Mouse (Mus musculus) neural tube, embryonic 12.5 days (tissue): ENCODE results near the gene Atox1. TPM values are rescaled to one million over a fixed set of nuclear protein-coding genes. Genes with fewer than 3 reads are reported as not detected.

Experiments used
- ATAC-seq: fragments of 200-750 bp; cut with Nextera tagmentation; 2 replicates; pipeline ENCODE4 v1.8.0; 2017; ENCODE audit warnings: low read depth, mild to moderate bottlenecking, moderate TSS enrichment, moderate library complexity; ENCODE audit not compliant: low FRiP score
- H3K27ac ChIP-seq: fragments of 300-500 bp; sonication (generic); 2 replicates; pipeline ENCODE4 v1.5.1; 2016
- H3K27me3 ChIP-seq: fragments of 300-500 bp; sonication (generic); replicated peaks from 2 replicates; pipeline ENCODE4 v1.6.1; 2016; ENCODE audit warnings: mild to moderate bottlenecking
- H3K36me3 ChIP-seq: fragments of 300-500 bp; sonication (generic); 2 replicates; pipeline ENCODE4 v1.6.1; 2016; ENCODE audit warnings: mild to moderate bottlenecking
- H3K4me1 ChIP-seq: fragments of 300-500 bp; sonication (generic); 2 replicates; pipeline ENCODE4 v1.6.1; 2016
- H3K4me2 ChIP-seq: fragments of 300-500 bp; sonication (generic); replicated peaks from 2 replicates; pipeline ENCODE4 v1.6.1; 2016; ENCODE audit warnings: mild to moderate bottlenecking
- H3K4me3 ChIP-seq: fragments of 300-500 bp; sonication (generic); 2 replicates; pipeline ENCODE4 v1.5.1; 2016
- H3K9ac ChIP-seq: fragments of 300-500 bp; sonication (generic); 2 replicates; pipeline ENCODE4 v1.6.1; 2016; ENCODE audit warnings: mild to moderate bottlenecking
- H3K9me3 ChIP-seq: fragments of 300-500 bp; sonication (generic); 2 replicates; pipeline ENCODE4 v1.6.1; 2016; ENCODE audit warnings: mild to moderate bottlenecking
- WGBS: fragments of 180-500 bp; shearing (Covaris S2); methylation state at CpG from one replicate; pipeline ENCODE4 v1.1.7; 2016; 5-methylcytosine and 5-hydroxymethylcytosine counted together
- polyA plus RNA-seq: library from polyadenylated mRNA; unstranded; fragments of >200 nt; fragmentation: Nextera tagmentation; extraction: Ambion mirVana; gene quantifications from 2 replicates; pipeline ENCODE4 v1.2.1, GENCODE M21; 2016

Gene Atox1
- polyA plus RNA-seq, 1 experiment from 2014 or later: 275 TPM

- no peak overlapping the region for H3K4me2 ChIP-seq
- no peak overlapping the region for H3K4me3 ChIP-seq
- H3K9me3 ChIP-seq: no peaks in the 10 kb centered on the region
- no peak overlapping the region for H3K9ac ChIP-seq
- no peaks in the 10 kb centered on the region for H3K27me3 ChIP-seq
- no peaks in the 10 kb centered on the region for H3K4me1 ChIP-seq
- H3K27ac ChIP-seq: no peak overlapping the region
- WGBS: 5% methylated on average over 1 of the region's 1 CpGs
- 0 out of 2 replicates have a peak, but pooled peaks have one; percentile 25 for ATAC-seq
- peaks cover 18% of the 10 kb centered on the region; the same call in 1 of the 2 replicates for H3K36me3 ChIP-seq
These were observed 16.3 kb downstream of the Atox1 start for GRCm38 (mm10) chr11:55444772-55445171.

GRCm38 (mm10) chr11:55439718-55440117 is 21.3 kb downstream of the Atox1 start:
- 57% methylated on average over 5 of the region's 5 CpGs for WGBS
- H3K4me1 ChIP-seq: no peaks in the 10 kb centered on the region
- ATAC-seq: no peak

GRCm38 (mm10) chr11:55438031-55438430 is 23.0 kb downstream of the Atox1 start:
- Histone ChIP-seq H3K4me1 (no peaks in the 10 kb centered on the region), H3K27ac (no peak overlapping the region), H3K4me3 (no peak overlapping the region), H3K9me3 (no peaks in the 10 kb centered on the region), H3K9ac (no peak overlapping the region), H3K36me3 (no peaks in the 10 kb centered on the region), H3K4me2 (no peak overlapping the region), H3K27me3 (no peaks in the 10 kb centered on the region)
- no peak for ATAC-seq
- WGBS: 37% methylated on average over 4 of the region's 4 CpGs

More at GRCm38 (mm10) chr11:55439718-55440117, 21.3 kb downstream of the Atox1 start:
- H3K4me2 ChIP-seq: no peak overlapping the region
- no peak overlapping the region for H3K9ac ChIP-seq
- no peak overlapping the region for H3K4me3 ChIP-seq
- H3K36me3 ChIP-seq: no peaks in the 10 kb centered on the region
- H3K27ac ChIP-seq: no peak overlapping the region
- H3K9me3 ChIP-seq: no peaks in the 10 kb centered on the region
- H3K27me3 ChIP-seq: no peaks in the 10 kb centered on the region

GRCm38 (mm10) chr11:55436089-55436488 is 24.9 kb downstream of the Atox1 start:
- 87% methylated on average over 6 of the region's 6 CpGs for WGBS
- Histone ChIP-seq H3K27me3 (no peaks in the 10 kb centered on the region), H3K4me3 (no peak overlapping the region), H3K4me2 (no peak overlapping the region), H3K9ac (no peak overlapping the region), H3K36me3 (no peaks in the 10 kb centered on the region), H3K9me3 (no peaks in the 10 kb centered on the region), H3K27ac (no peak overlapping the region), H3K4me1 (no peaks in the 10 kb centered on the region)
- ATAC-seq: no peak

- peaks cover 7% of the 10 kb centered on the region for H3K4me1 ChIP-seq
- H3K27me3 ChIP-seq: no peaks in the 10 kb centered on the region
- 77% methylated on average over 3 of the region's 3 CpGs for WGBS
- H3K9me3 ChIP-seq: no peaks in the 10 kb centered on the region
- no peak overlapping the region for H3K4me2 ChIP-seq
- no peak overlapping the region for H3K27ac ChIP-seq
- H3K4me3 ChIP-seq: no peak overlapping the region
- H3K9ac ChIP-seq: no peak overlapping the region
- ATAC-seq: no peak
- no peaks in the 10 kb centered on the region for H3K36me3 ChIP-seq
These were observed 28.1 kb downstream of the Atox1 start for GRCm38 (mm10) chr11:55432981-55433380.

- Histone ChIP-seq H3K4me3 (no peak overlapping the region), H3K9ac (no peak overlapping the region), H3K36me3 (no peaks in the 10 kb centered on the region), H3K27ac (no peak overlapping the region), H3K4me1 (peaks cover 13% of the 10 kb centered on the region), H3K4me2 (no peak overlapping the region), H3K27me3 (no peaks in the 10 kb centered on the region), H3K9me3 (no peaks in the 10 kb centered on the region)
- WGBS: 90% methylated on average over 2 of the region's 2 CpGs
- no peak for ATAC-seq
These were observed 31.1 kb downstream of the Atox1 start for GRCm38 (mm10) chr11:55429973-55430372.

GRCm38 (mm10) chr11:55428186-55429012 is 32.6 kb downstream of the Atox1 start:
- 41% methylated on average over 16 of the region's 16 CpGs for WGBS
- no peak overlapping the region for H3K9ac ChIP-seq

GRCm38 (mm10) chr11:55424746-55425360 is 36.2 kb downstream of the Atox1 start:
- Histone ChIP-seq H3K4me2 (no peak overlapping the region), H3K36me3 (no peaks in the 10 kb centered on the region), H3K27me3 (no peaks in the 10 kb centered on the region), H3K9me3 (no peaks in the 10 kb centered on the region), H3K27ac (no peak overlapping the region), H3K9ac (no peak overlapping the region), H3K4me3 (no peak overlapping the region), H3K4me1 (peaks cover 39% of the 10 kb centered on the region)
- no peak for ATAC-seq
- WGBS: 81% methylated on average over 8 of the region's 8 CpGs

More at GRCm38 (mm10) chr11:55428186-55429012, 32.6 kb downstream of the Atox1 start:
- H3K27ac ChIP-seq: 0 out of 2 replicates have a peak overlapping the region, but pooled peaks have one; percentile 57
- H3K27me3 ChIP-seq: no peaks in the 10 kb centered on the region
- peaks cover 27% of the 10 kb centered on the region for H3K4me1 ChIP-seq
- H3K4me3 ChIP-seq: no peak overlapping the region
- no peaks in the 10 kb centered on the region for H3K36me3 ChIP-seq
- no peaks in the 10 kb centered on the region for H3K9me3 ChIP-seq
- ATAC-seq: peak; percentile 60
- 0 out of 2 replicates have a peak overlapping the region, but pooled peaks have one; percentile 14 for H3K4me2 ChIP-seq

- Histone ChIP-seq H3K9me3 (no peaks in the 10 kb centered on the region), H3K4me2 (no peak overlapping the region), H3K36me3 (no peaks in the 10 kb centered on the region), H3K27ac (no peak overlapping the region; the same call in 1 of the 2 replicates), H3K9ac (0 out of 2 replicates have a peak overlapping the region, but pooled peaks have one; percentile 17), H3K4me3 (no peak overlapping the region), H3K4me1 (peaks cover 50% of the 10 kb centered on the region), H3K27me3 (no peaks in the 10 kb centered on the region)
- 10% methylated on average over 4 of the region's 4 CpGs for WGBS
- ATAC-seq: peak; percentile 66
These were observed 37.3 kb downstream of the Atox1 start for GRCm38 (mm10) chr11:55423756-55424155.

- 94% methylated on average over 1 of the region's 1 CpGs for WGBS
- Histone ChIP-seq H3K27ac (no peak within 1 kb of the TSS; the same call in 1 of the 2 replicates), H3K9ac (0 out of 2 replicates have a peak within 1 kb of the TSS, but pooled peaks have one; percentile 17), H3K27me3 (no peaks in the 10 kb centered on the region), H3K9me3 (no peaks in the 10 kb centered on the region), H3K4me2 (no peak within 1 kb of the TSS), H3K4me3 (no peak within 1 kb of the TSS), H3K4me1 (peaks cover 50% of the 10 kb centered on the region), H3K36me3 (no peaks in the 10 kb centered on the region)
- ATAC-seq: no peak
These were observed 38.1 kb downstream of the Atox1 start, which contains the start of gene Sparc for GRCm38 (mm10) chr11:55422978-55423377. Sparc (minus strand) TSS chr11:55423183.

GRCm38 (mm10) chr11:55419678-55420307 is 41.2 kb downstream of the Atox1 start:
- Histone ChIP-seq H3K4me3 (peak overlapping the region; percentile 44), H3K27ac (peak overlapping the region; percentile 54), H3K9ac (peak overlapping the region; percentile 65), H3K9me3 (no peaks in the 10 kb centered on the region), H3K4me1 (peaks cover 51% of the 10 kb centered on the region), H3K27me3 (no peaks in the 10 kb centered on the region), H3K36me3 (no peaks in the 10 kb centered on the region), H3K4me2 (peak overlapping the region; percentile 58)
- peak; percentile 48 for ATAC-seq
- 3% methylated on average over 8 of the region's 9 CpGs for WGBS

GRCm38 (mm10) chr11:55419296-55419677 is 41.8 kb downstream of the Atox1 start:
- no peaks in the 10 kb centered on the region for H3K9me3 ChIP-seq
- H3K9ac ChIP-seq: peak overlapping the region; percentile 65
- H3K27ac ChIP-seq: peak overlapping the region; percentile 54; the same call in 1 of the 2 replicates
- no peaks in the 10 kb centered on the region for H3K27me3 ChIP-seq
- WGBS: 7% methylated on average over 4 of the region's 4 CpGs
- peaks cover 46% of the 10 kb centered on the region for H3K4me1 ChIP-seq
- no peaks in the 10 kb centered on the region for H3K36me3 ChIP-seq
- H3K4me3 ChIP-seq: peak overlapping the region; percentile 44
- peak overlapping the region; percentile 58 for H3K4me2 ChIP-seq
- no peak for ATAC-seq
